12 mouse cellular contexts compared by ENCODE assay signal in genomic region chr14:20032738-20033116, GRCm38 (mm10).
"Had no signal": no experiment of that assay in that cellular context is flagged by ENCODE, and none has a peak within 500 bp of the region (broad histone marks: within the 10 kb centered on the region; RNA-seq: fewer than 3 reads in every experiment).

No protein-coding gene starts in this region.

- ATAC-seq: midbrain, embryonic 13.5 days had no signal

- H3K4me3 ChIP-seq: kidney, embryonic 15.5 days; limb, embryonic 15.5 days; midbrain, embryonic 13.5 days; myocyte; neural tube, embryonic 12.5 days; stomach, embryonic 15.5 days had no signal

- H3K27me3 ChIP-seq: kidney, embryonic 15.5 days; limb, embryonic 15.5 days; midbrain, embryonic 13.5 days; neural tube, embryonic 12.5 days; stomach, embryonic 15.5 days had no signal

- H3K4me2 ChIP-seq: kidney, embryonic 15.5 days; limb, embryonic 15.5 days; midbrain, embryonic 13.5 days; neural tube, embryonic 12.5 days; stomach, embryonic 15.5 days had no signal

- DNase-seq: kidney, adult 11 months; kidney, postnatal 14 days; layer of hippocampus, postnatal 36 days; lung, adult 18-20 months; right cerebral cortex, postnatal 4 days; thymus, postnatal 4 days had no signal

- H3K36me3 ChIP-seq: kidney, embryonic 15.5 days; limb, embryonic 15.5 days; midbrain, embryonic 13.5 days; neural tube, embryonic 12.5 days; stomach, embryonic 15.5 days had no signal

- H3K9me3 ChIP-seq: kidney, embryonic 15.5 days; limb, embryonic 15.5 days; midbrain, embryonic 13.5 days; neural tube, embryonic 12.5 days; stomach, embryonic 15.5 days had no signal

- H3K4me1 ChIP-seq: midbrain, embryonic 13.5 days; neural tube, embryonic 12.5 days; stomach, embryonic 15.5 days had no signal

- H3K27ac ChIP-seq: kidney, embryonic 15.5 days; limb, embryonic 15.5 days; midbrain, embryonic 13.5 days; neural tube, embryonic 12.5 days; stomach, embryonic 15.5 days had no signal

- H3K9ac ChIP-seq: kidney, embryonic 15.5 days; limb, embryonic 15.5 days; midbrain, embryonic 13.5 days; neural tube, embryonic 12.5 days; stomach, embryonic 15.5 days had no signal
